In the genomic region with DNA sequence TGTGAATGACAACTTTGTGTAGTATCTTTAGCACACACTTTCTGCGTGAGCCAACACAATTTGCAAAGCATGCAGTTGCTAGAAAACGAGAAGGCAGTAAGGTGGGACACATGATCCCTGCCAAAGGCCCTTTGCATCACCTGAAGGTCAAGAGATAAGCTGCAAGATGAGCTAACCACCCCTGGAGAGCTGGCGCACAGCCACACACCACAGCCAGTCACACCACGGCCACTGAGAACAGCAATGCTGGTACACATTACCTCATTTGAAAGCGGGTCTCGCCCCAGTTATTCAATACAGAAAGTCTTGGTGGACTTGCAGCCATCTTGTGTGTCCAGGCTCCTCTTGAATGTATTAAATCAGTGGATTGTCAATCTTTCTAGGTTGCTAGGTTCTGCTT, we compare ENCODE assay signal across 16 mouse cellular contexts. TPM values are rescaled to one million over a fixed set of nuclear protein-coding genes. Genes with fewer than 3 reads are reported as not detected.
DNase-seq lines count a peak whose midpoint lies in the region; ATAC-seq and TF ChIP-seq lines count a peak whose summit lies in the region.
"Had no signal": no experiment of that assay in that cellular context is flagged by ENCODE, and none has a peak within 500 bp of the region (broad histone marks: within the 10 kb centered on the region; RNA-seq: fewer than 3 reads in every experiment).

No protein-coding gene starts in this region.

- no peak overlapping the region for H3K4me3 ChIP-seq in heart, embryonic 13.5 days
- H3K4me3 ChIP-seq in heart, embryonic 12.5 days, result no peak overlapping the region
- H3K4me3 ChIP-seq in kidney, embryonic 16.5 days (ENCODE audit: low read length), result no peak overlapping the region
- no peak overlapping the region for H3K4me3 ChIP-seq in ES-E14 (ENCODE audit: insufficient read depth in 1 of 2, low read depth in 1 of 2, low read length in 2 of 2, poor library complexity in 1 of 2, severe bottlenecking in 1 of 2)
- H3K4me3 ChIP-seq: forebrain, embryonic 13.5 days; liver, embryonic 13.5 days; neural tube, embryonic 13.5 days had no signal

- WGBS in heart, embryonic 13.5 days, result 67% methylated on average over 6 of the region's 6 CpGs
- WGBS in heart, embryonic 12.5 days, result 64% methylated on average over 6 of the region's 6 CpGs
- 68% methylated on average over 6 of the region's 6 CpGs for WGBS in kidney, embryonic 16.5 days

- peaks cover 51% of the 10 kb centered on the region for H3K4me1 ChIP-seq in heart, embryonic 13.5 days
- H3K4me1 ChIP-seq in heart, embryonic 12.5 days (replicated peaks), result peaks cover 46% of the 10 kb centered on the region
- H3K4me1 ChIP-seq in kidney, embryonic 16.5 days (ENCODE audit: insufficient read depth, low read length), result peaks cover 35% of the 10 kb centered on the region
- H3K4me1 ChIP-seq in ES-E14 (ENCODE audit: control insufficient read depth in 2 of 2, insufficient read depth in 2 of 2, low read length in 2 of 2, poor library complexity in 1 of 2), result peaks cover 18 to 31% of the 10 kb centered on the region in 2 experiments

- no peak overlapping the region for H3K9ac ChIP-seq in heart, embryonic 13.5 days
- no peak overlapping the region for H3K9ac ChIP-seq in heart, embryonic 12.5 days
- H3K9ac ChIP-seq in kidney, embryonic 16.5 days (replicated peaks; ENCODE audit: low read length), result no peak overlapping the region
- H3K9ac ChIP-seq in ES-E14 (ENCODE audit: insufficient read depth, low read depth, low read length, poor library complexity, severe bottlenecking), result no peak overlapping the region
- H3K9ac ChIP-seq: forebrain, embryonic 13.5 days; hindbrain, embryonic 14.5 days; liver, embryonic 13.5 days; neural tube, embryonic 13.5 days had no signal

- in situ Hi-C loops in ES-E14 (cut with MboI; ENCODE audit: low sequenced_read_pairs in 2 of 2, unreplicated experiment in 2 of 2), result no loop called here

- H3K4me2 ChIP-seq in heart, embryonic 13.5 days, result no peak overlapping the region
- no peak overlapping the region for H3K4me2 ChIP-seq in heart, embryonic 12.5 days
- no peak overlapping the region for H3K4me2 ChIP-seq in kidney, embryonic 16.5 days (replicated peaks; ENCODE audit: low read depth, low read length)
- H3K4me2 ChIP-seq: forebrain, embryonic 13.5 days; hindbrain, embryonic 14.5 days; liver, embryonic 13.5 days; neural tube, embryonic 13.5 days had no signal

- no peaks in the 10 kb centered on the region for H3K9me3 ChIP-seq in heart, embryonic 13.5 days
- H3K9me3 ChIP-seq in heart, embryonic 12.5 days (replicated peaks), result no peaks in the 10 kb centered on the region
- H3K9me3 ChIP-seq in kidney, embryonic 16.5 days (ENCODE audit: low read length), result no peaks in the 10 kb centered on the region
- no peaks in the 10 kb centered on the region for H3K9me3 ChIP-seq in ES-E14 (ENCODE audit: control insufficient read depth, insufficient read depth, low read depth, low read length)
- H3K9me3 ChIP-seq: forebrain, embryonic 13.5 days; liver, embryonic 13.5 days; neural tube, embryonic 13.5 days had no signal

- H3K27ac ChIP-seq in heart, embryonic 13.5 days (replicated peaks), result 0 out of 2 replicates have a peak overlapping the region, but pooled peaks have one; percentile 30
- H3K27ac ChIP-seq in heart, embryonic 12.5 days (ENCODE audit: poor library complexity, severe bottlenecking), result no peak overlapping the region
- H3K27ac ChIP-seq in kidney, embryonic 16.5 days (ENCODE audit: low read length), result peak overlapping the region; percentile 37; the same call in 1 of the 2 replicates
- peak overlapping the region; percentile 14; the same call in 1 of the 2 replicates for H3K27ac ChIP-seq in ES-E14 (ENCODE audit: insufficient read depth, low read depth, low read length, poor library complexity, severe bottlenecking)
- H3K27ac ChIP-seq: forebrain, embryonic 13.5 days; hindbrain, embryonic 14.5 days; liver, embryonic 13.5 days; neural tube, embryonic 13.5 days had no signal

- no peaks in the 10 kb centered on the region for H3K27me3 ChIP-seq in heart, embryonic 13.5 days (replicated peaks)
- no peaks in the 10 kb centered on the region for H3K27me3 ChIP-seq in heart, embryonic 12.5 days (replicated peaks)
- no peaks in the 10 kb centered on the region for H3K27me3 ChIP-seq in kidney, embryonic 16.5 days (ENCODE audit: insufficient read depth, low read length)
- H3K27me3 ChIP-seq: CH12.LX; liver, embryonic 13.5 days; neural tube, embryonic 13.5 days had no signal

- no peaks in the 10 kb centered on the region for H3K36me3 ChIP-seq in heart, embryonic 13.5 days
- H3K36me3 ChIP-seq in heart, embryonic 12.5 days, result 0 out of 2 replicates have a peak, but pooled peaks cover 3% of the 10 kb centered on the region
- H3K36me3 ChIP-seq in kidney, embryonic 16.5 days (ENCODE audit: insufficient read depth, low read length), result no peaks in the 10 kb centered on the region
- H3K36me3 ChIP-seq in ES-E14 (ENCODE audit: control insufficient read depth, insufficient read depth, low read length, poor library complexity, severe bottlenecking), result no peaks in the 10 kb centered on the region
- H3K36me3 ChIP-seq: liver, embryonic 13.5 days; neural tube, embryonic 13.5 days had no signal

- DNase-seq in kidney, postnatal 14 days, result no peak
- DNase-seq in ES-E14 (ENCODE audit: low read depth, low spot score), result no peak
- peak; percentile 20 to 49 for DNase-seq in adrenal gland, postnatal 36 days
- DNase-seq in embryo, embryonic 10.5 days (ENCODE audit: low spot score), result no peak
- DNase-seq in right cerebral cortex, postnatal 10 days (ENCODE audit: low spot score in 2 of 2), result no peak
- DNase-seq: liver, embryonic 13.5 days; lung, postnatal 36 days; thymus, adult 18-20 months had no signal

- no peak for ATAC-seq in heart, embryonic 13.5 days (ENCODE audit: extremely low read depth, insufficient number of reproducible peaks, low FRiP score, low TSS enrichment)
- no peak for ATAC-seq in heart, embryonic 12.5 days (ENCODE audit: insufficient number of reproducible peaks, low FRiP score)
- ATAC-seq in kidney, embryonic 16.5 days (ENCODE audit: low FRiP score, low TSS enrichment), result no peak
- ATAC-seq: forebrain, embryonic 13.5 days; midbrain, embryonic 16.5 days had no signal

TF ChIP-seq in ES-E14, 5 proteins besides CTCF, POLR2A, EP300 and RAD21:
- TF ChIP-seq ZNF384 (IDR thresholded peaks at IDR 0.05; ENCODE audit: low read depth, low read length) (no peak), CHD2 (IDR thresholded peaks at IDR 0.05; ENCODE audit: low read depth, low read length) (no peak), ZC3H11A (IDR thresholded peaks at IDR 0.05; ENCODE audit: borderline replicate concordance, low read depth, low read length) (no peak)
TF ChIP-seq in ES-E14: peak in this region for 0.

RNA-seq across cellular contexts. Expression of gene Zfp704, which starts 9.3 kb away (rescaled TPM):
- 6.2 and 6.5 TPM in 2 replicates for polyA plus RNA-seq in heart, embryonic 13.5 days (2015; fragmentation: Nextera tagmentation; extraction: Ambion mirVana)
- 7.2 and 9.5 TPM in 2 replicates for polyA plus RNA-seq in heart, embryonic 12.5 days (2016; fragmentation: Nextera tagmentation; extraction: Ambion mirVana)
- polyA plus RNA-seq in kidney, embryonic 16.5 days (2015; fragmentation: Nextera tagmentation; extraction: Ambion mirVana), result 11.4 and 13.1 TPM in 2 replicates
- total RNA-seq in ES-E14 (2012; rRNA removed), result 11.4 and 18.8 TPM in 2 replicates
- total RNA-seq in adrenal gland, postnatal 36 days (2021), result 10 to 100 TPM; 11.7 to 15.3 TPM
- total RNA-seq: CH12.LX had no signal

Comparison
In these comparisons a context has a peak if more than half of its experiments do, and no peak if none do; other contexts are left out.
1. DNase-seq: peak in adrenal gland, postnatal 36 days (2 of 2); none in kidney, postnatal 14 days (single experiment), ES-E14 (single experiment), embryo, embryonic 10.5 days (single experiment) and right cerebral cortex, postnatal 10 days (0 of 2).